Mouse (Mus musculus): ENCODE data around the gene Olfr1026. TPM values are rescaled to one million over a fixed set of nuclear protein-coding genes. Genes with fewer than 3 reads are reported as not detected.

Olfr1026 gene
- total RNA-seq (2021): not detected
- long read RNA-seq: 0 reads

- DNase-seq (ENCODE audit: low spot score in 2 of 2): no peak
Measured at GRCm38 (mm10) chr2:85921258-85921657, at the start of gene Olfr1026. Olfr1026 (plus strand) TSS chr2:85921558.

GRCm38 (mm10) chr2:85885340-85885739 lies 36.0 kb upstream of the Olfr1026 start, which contains the start of gene Olfr1023:
Olfr1023 (plus strand) TSS chr2:85885640.
- DNase-seq (ENCODE audit: low spot score in 2 of 2): no peak

GRCm38 (mm10) chr2:85904952-85905351 lies 16.4 kb upstream of the Olfr1026 start, which contains the start of gene Olfr1024:
Olfr1024 (minus strand) TSS chr2:85905052.
- DNase-seq (ENCODE audit: low spot score in 2 of 2): no peak

GRCm38 (mm10) chr2:85913197-85913596 lies 8.2 kb upstream of the Olfr1026 start:
- DNase-seq (ENCODE audit: low spot score in 2 of 2): no peak

GRCm38 (mm10) chr2:85914893-85915292 lies 6.5 kb upstream of the Olfr1026 start, which contains the start of gene Olfr1025-ps1:
Olfr1025-ps1 (plus strand) TSS chr2:85915193.
- DNase-seq (ENCODE audit: low spot score in 2 of 2): no peak

- DNase-seq (ENCODE audit: low spot score in 2 of 2): no peak
Measured at GRCm38 (mm10) chr2:85950137-85950536, 28.8 kb downstream of the Olfr1026 start, which contains the start of gene Olfr1028. Olfr1028 (plus strand) TSS chr2:85950437.

- no peak for DNase-seq (ENCODE audit: low spot score in 2 of 2)
Measured at GRCm38 (mm10) chr2:85973595-85973994, 52.2 kb downstream of the Olfr1026 start, which contains the start of gene Olfr1029. Olfr1029 (plus strand) TSS chr2:85973895.

Other genes with a start within 250 kb of the Olfr1026 start
- gene Olfr1006, start 242.8 kb upstream of the Olfr1026 start, total RNA-seq (2021): not detected
- not detected for gene Olfr1008, start 232.1 kb upstream of the Olfr1026 start, total RNA-seq (2021)
- gene Olfr1009, start 206.1 kb upstream of the Olfr1026 start, total RNA-seq (2021): not detected
- gene Olfr1012, start 158.8 kb upstream of the Olfr1026 start, total RNA-seq (2021): not detected
- not detected for gene Olfr1013, start 154.5 kb upstream of the Olfr1026 start, total RNA-seq (2021)
- not detected for gene Olfr1014, start 148.8 kb upstream of the Olfr1026 start, total RNA-seq (2021)
- gene Olfr1015, start 139.5 kb upstream of the Olfr1026 start, total RNA-seq (2021): not detected
- gene Olfr1016, start 119.0 kb upstream of the Olfr1026 start, total RNA-seq (2021): not detected
- not detected for gene Olfr1018, start 103.1 kb upstream of the Olfr1026 start, total RNA-seq (2021)
- not detected for gene Olfr1019, start 76.1 kb upstream of the Olfr1026 start, total RNA-seq (2021)
- not detected for gene Olfr1020, start 74.5 kb upstream of the Olfr1026 start, total RNA-seq (2021)
- gene Olfr1022, start 53.0 kb upstream of the Olfr1026 start, total RNA-seq (2021): not detected
- not detected for gene Olfr1023, start 35.9 kb upstream of the Olfr1026 start, total RNA-seq (2021)
- not detected for gene Olfr1024, start 16.5 kb upstream of the Olfr1026 start, total RNA-seq (2021)
- gene Olfr1025-ps1, start 6.4 kb upstream of the Olfr1026 start, total RNA-seq (2021): not detected
- gene Olfr1028, start 28.9 kb downstream of the Olfr1026 start, total RNA-seq (2021): not detected
- gene Olfr1029, start 52.3 kb downstream of the Olfr1026 start, total RNA-seq (2021): not detected
- not detected for gene Olfr1030, start 57.7 kb downstream of the Olfr1026 start, total RNA-seq (2021)
- not detected for gene Olfr1031, start 68.7 kb downstream of the Olfr1026 start, total RNA-seq (2021)
- gene Olfr1032, start 84.0 kb downstream of the Olfr1026 start, total RNA-seq (2021): not detected
- gene Olfr1033, start 99.1 kb downstream of the Olfr1026 start, total RNA-seq (2021): not detected
- gene Olfr1034, start 124.3 kb downstream of the Olfr1026 start, total RNA-seq (2021): not detected
- gene Olfr1036, start 152.4 kb downstream of the Olfr1026 start, total RNA-seq (2021): not detected
- not detected for gene Olfr1037, start 165.8 kb downstream of the Olfr1026 start, total RNA-seq (2021)
- not detected for gene Olfr1039, start 214.4 kb downstream of the Olfr1026 start, total RNA-seq (2021)
- not detected for gene Olfr1040, start 225.2 kb downstream of the Olfr1026 start, total RNA-seq (2021)
- gene Olfr1042, start 240.3 kb downstream of the Olfr1026 start, total RNA-seq (2021): not detected
- gene Olfr1043, start 246.0 kb downstream of the Olfr1026 start, total RNA-seq (2021): not detected